Mouse (Mus musculus) B cell, adult 67 days (primary cell): ENCODE data around the gene Tuft1. TPM values are rescaled to one million over a fixed set of nuclear protein-coding genes. Genes with fewer than 3 reads are reported as not detected.

Experiments
- total RNA-seq, 2 experiments: library from RNA; stranded (reverse); gene quantifications; 4 replicates each; pipeline ENCODE4 v1.2.4; 2023

The Tuft1 gene
- 1 to 10 TPM; 2.9 to 3.4 TPM for total RNA-seq

GRCm38 (mm10) chr3:94658740-94659095 is at the start of gene Tuft1:
Gene Tuft1 (minus strand): TSS chr3:94658872.

GRCm38 (mm10) chr3:94693329-94693825 is 34.7 kb upstream of the Tuft1 start, which contains the start of gene Selenbp2:
Gene Selenbp2 (plus strand): TSS chr3:94693556.

GRCm38 (mm10) chr3:94642495-94643162 is 16.0 kb downstream of the Tuft1 start, which contains the start of gene Gm10972:
Gene Gm10972 (plus strand): TSS chr3:94643112.

GRCm38 (mm10) chr3:94582456-94582891 is 76.2 kb downstream of the Tuft1 start, which contains the start of gene Snx27:
Gene Snx27 (minus strand): TSS chr3:94582716.

Other genes starting within 250 kb of the Tuft1 start
- gene Tdrkh, start 245.6 kb downstream of the Tuft1 start, total RNA-seq, result 1 to 10 TPM; 2.1 to 3.0 TPM
- gene Mrpl9, start 215.6 kb downstream of the Tuft1 start, total RNA-seq, result 10 to 100 TPM; 33.2 to 34.5 TPM
- not detected for gene Oaz3, start 215.0 kb downstream of the Tuft1 start, total RNA-seq
- not detected for gene Celf3, start 180.6 kb downstream of the Tuft1 start, total RNA-seq
- gene Riiad1, start 178.5 kb downstream of the Tuft1 start, total RNA-seq, result 1 to 10 TPM in 1 of 2 experiments, not detected in 1; 1.7 TPM
- 10 to 100 TPM; 36.7 to 37.5 TPM for gene Snx27, start 76.2 kb downstream of the Tuft1 start, total RNA-seq
- gene Gm10972, start 15.8 kb downstream of the Tuft1 start, total RNA-seq, result not detected
- gene Selenbp2, start 34.7 kb upstream of the Tuft1 start, total RNA-seq, result not detected
- gene Cgn, start 127.6 kb upstream of the Tuft1 start, total RNA-seq, result 1 to 10 TPM; 6.6 to 7.3 TPM
- 100 to 1,000 TPM in 1 of 2 experiments, 10 to 100 TPM in 1; 90.8 to 103 TPM for gene Pogz, start 178.7 kb upstream of the Tuft1 start, total RNA-seq
- gene Psmb4, start 228.1 kb upstream of the Tuft1 start, total RNA-seq, result 100 to 1,000 TPM; 197 to 231 TPM